Mouse (Mus musculus) forebrain, embryonic 12.5 days (tissue): Measurements from ENCODE around the gene Tac2. TPM values are rescaled to one million over a fixed set of nuclear protein-coding genes. Genes with fewer than 3 reads are reported as not detected.

ENCODE experiments used
- ATAC-seq: fragments of 200-750 bp; cut with Nextera tagmentation; 2 replicates; pipeline ENCODE4 v1.8.0; 2017; ENCODE audit warnings: moderate TSS enrichment; ENCODE audit not compliant: low FRiP score
- H3K27ac ChIP-seq: fragments of 300-500 bp; sonication (generic); 2 replicates; pipeline ENCODE4 v1.5.1; 2016; ENCODE audit warnings: mild to moderate bottlenecking
- H3K27me3 ChIP-seq: fragments of 300-500 bp; sonication (generic); 2 replicates; pipeline ENCODE4 v1.6.1; 2016; ENCODE audit warnings: mild to moderate bottlenecking
- H3K36me3 ChIP-seq: fragments of 300-500 bp; sonication (generic); replicated peaks from 2 replicates; pipeline ENCODE4 v1.6.1; 2016; ENCODE audit warnings: mild to moderate bottlenecking
- H3K4me1 ChIP-seq: fragments of 300-500 bp; sonication (generic); 2 replicates; pipeline ENCODE4 v1.6.1; 2016
- H3K4me2 ChIP-seq: fragments of 300-500 bp; sonication (generic); 2 replicates; pipeline ENCODE4 v1.6.1; 2016; ENCODE audit warnings: mild to moderate bottlenecking, moderate library complexity
- H3K4me3 ChIP-seq: fragments of 300-500 bp; sonication (generic); replicated peaks from 2 replicates; pipeline ENCODE4 v1.5.1; 2016; ENCODE audit warnings: mild to moderate bottlenecking
- H3K9ac ChIP-seq: fragments of 300-500 bp; sonication (generic); 2 replicates; pipeline ENCODE4 v1.6.1; 2016; ENCODE audit warnings: mild to moderate bottlenecking
- H3K9me3 ChIP-seq: fragments of 300-500 bp; sonication (generic); 2 replicates; pipeline ENCODE4 v1.6.1; 2016
- WGBS: fragments of 180-500 bp; shearing (Covaris S2); methylation state at CpG from one replicate; pipeline ENCODE4 v1.1.7; 2016; 5-methylcytosine and 5-hydroxymethylcytosine counted together
- polyA plus RNA-seq: library from polyadenylated mRNA; unstranded; fragments of >200 nt; fragmentation: Nextera tagmentation; extraction: Ambion mirVana; gene quantifications from 2 replicates; pipeline ENCODE4 v1.2.1, GENCODE M21; 2016

Tac2 gene
- not detected in 2 replicates for polyA plus RNA-seq

DNA sequence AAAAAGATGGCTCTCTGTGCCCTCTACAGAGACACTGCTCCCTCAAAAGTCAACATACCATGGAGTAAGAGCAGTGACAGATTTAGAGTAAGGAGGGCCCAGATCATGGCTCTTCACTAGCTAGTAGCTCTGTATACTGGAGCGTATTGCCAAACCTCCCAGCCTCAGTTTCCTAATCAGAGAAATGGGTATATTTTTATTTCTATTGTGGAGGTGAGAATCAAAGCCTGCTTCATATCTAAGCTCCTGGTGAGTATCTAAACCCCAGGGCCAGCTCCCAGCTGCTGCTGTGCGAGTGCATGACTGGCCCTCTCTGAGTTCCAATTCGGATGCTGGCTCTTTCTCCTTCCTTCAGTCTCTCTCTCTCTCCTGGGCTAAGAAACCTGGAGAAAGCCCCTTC lies at the start of gene Tac2:
Gene Tac2, plus strand, starts transcription at position 301 of the 400 bp plus-strand sequence.
- H3K27me3 ChIP-seq = peaks cover 85% of the 10 kb centered on the region
- no peak for ATAC-seq
- WGBS = 86% methylated on average over 3 of the region's 3 CpGs

DNA sequence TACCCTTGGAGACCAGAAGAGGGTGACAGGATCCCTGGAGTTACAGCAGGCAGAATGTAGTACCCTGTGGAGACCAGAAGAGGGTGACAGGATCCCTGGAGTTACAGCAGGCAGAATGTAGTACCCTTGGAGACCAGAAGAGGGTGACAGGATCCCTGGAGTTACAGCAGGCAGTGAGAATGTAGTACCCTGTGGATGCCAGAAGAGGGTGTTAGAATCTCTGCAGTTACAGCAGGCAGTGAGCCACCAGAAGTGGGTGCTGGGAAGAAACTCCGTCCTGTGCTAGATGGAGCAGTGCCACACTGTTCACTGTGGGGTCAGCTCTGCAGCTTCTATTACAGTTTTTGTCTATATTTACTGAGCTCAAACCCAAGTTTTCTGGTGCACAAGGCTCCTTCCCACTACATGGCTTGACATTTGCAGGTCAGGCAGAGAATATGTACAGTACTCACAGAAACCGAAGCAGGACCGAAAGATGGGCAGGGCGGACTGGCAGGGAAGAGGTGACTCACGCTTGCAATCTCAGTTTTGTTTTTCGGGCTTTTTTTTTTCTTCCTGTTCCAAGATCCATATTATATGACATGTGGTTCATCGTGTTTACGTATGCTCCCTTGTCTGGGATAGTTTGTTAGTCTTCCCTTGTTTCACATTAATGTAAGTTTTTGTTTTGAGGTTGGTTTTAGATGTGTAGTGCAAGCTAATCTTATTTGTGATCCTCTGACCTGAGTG lies 49.3 kb upstream of the Tac2 start:
- peaks cover 11% of the 10 kb centered on the region for H3K4me1 ChIP-seq
- peak overlapping the region; percentile 31; the same call in 1 of the 2 replicates for H3K27ac ChIP-seq
- H3K4me2 ChIP-seq = no peak overlapping the region
- H3K27me3 ChIP-seq = peaks cover under 1% of the 10 kb centered on the region; the same call in 1 of the 2 replicates
- no peaks in the 10 kb centered on the region for H3K36me3 ChIP-seq
- H3K9me3 ChIP-seq = no peaks in the 10 kb centered on the region
- no peak for ATAC-seq
- 87% methylated on average over 8 of the region's 8 CpGs for WGBS
- H3K9ac ChIP-seq = no peak overlapping the region
- H3K4me3 ChIP-seq = no peak overlapping the region

More for the DNA sequence above, at the start of gene Tac2:
- no peak within 1 kb of the TSS for H3K4me3 ChIP-seq
- H3K9me3 ChIP-seq = no peaks in the 10 kb centered on the region
- H3K36me3 ChIP-seq = no peaks in the 10 kb centered on the region
- no peak within 1 kb of the TSS for H3K27ac ChIP-seq
- peaks cover 31% of the 10 kb centered on the region for H3K4me1 ChIP-seq
- no peak within 1 kb of the TSS for H3K4me2 ChIP-seq
- H3K9ac ChIP-seq = no peak within 1 kb of the TSS

- 55% methylated on average over 5 of the region's 5 CpGs for WGBS
- H3K9ac ChIP-seq = no peak overlapping the region
These were observed 48.3 kb upstream of the Tac2 start for GRCm38 (mm10) chr10:127675859-127676398.

GRCm38 (mm10) chr10:127676691-127677548 lies 47.4 kb upstream of the Tac2 start:
- Histone ChIP-seq H3K36me3 (no peaks in the 10 kb centered on the region), H3K27ac (peak overlapping the region; percentile 73), H3K27me3 (no peaks in the 10 kb centered on the region), H3K4me3 (peak overlapping the region; percentile 76), H3K4me2 (peak overlapping the region; percentile 91), H3K9me3 (no peaks in the 10 kb centered on the region), H3K4me1 (peaks cover 11% of the 10 kb centered on the region), H3K9ac (peak overlapping the region; percentile 81)
- WGBS = under 1% methylated on average over 71 of the region's 71 CpGs
- peak; percentile 96 for ATAC-seq

More at GRCm38 (mm10) chr10:127675859-127676398, 48.3 kb upstream of the Tac2 start:
- Histone ChIP-seq H3K4me2 (peak overlapping the region; percentile 91), H3K4me1 (peaks cover 11% of the 10 kb centered on the region), H3K27me3 (no peaks in the 10 kb centered on the region), H3K9me3 (no peaks in the 10 kb centered on the region), H3K4me3 (peak overlapping the region; percentile 76), H3K36me3 (no peaks in the 10 kb centered on the region), H3K27ac (no peak overlapping the region)
- no peak for ATAC-seq

DNA sequence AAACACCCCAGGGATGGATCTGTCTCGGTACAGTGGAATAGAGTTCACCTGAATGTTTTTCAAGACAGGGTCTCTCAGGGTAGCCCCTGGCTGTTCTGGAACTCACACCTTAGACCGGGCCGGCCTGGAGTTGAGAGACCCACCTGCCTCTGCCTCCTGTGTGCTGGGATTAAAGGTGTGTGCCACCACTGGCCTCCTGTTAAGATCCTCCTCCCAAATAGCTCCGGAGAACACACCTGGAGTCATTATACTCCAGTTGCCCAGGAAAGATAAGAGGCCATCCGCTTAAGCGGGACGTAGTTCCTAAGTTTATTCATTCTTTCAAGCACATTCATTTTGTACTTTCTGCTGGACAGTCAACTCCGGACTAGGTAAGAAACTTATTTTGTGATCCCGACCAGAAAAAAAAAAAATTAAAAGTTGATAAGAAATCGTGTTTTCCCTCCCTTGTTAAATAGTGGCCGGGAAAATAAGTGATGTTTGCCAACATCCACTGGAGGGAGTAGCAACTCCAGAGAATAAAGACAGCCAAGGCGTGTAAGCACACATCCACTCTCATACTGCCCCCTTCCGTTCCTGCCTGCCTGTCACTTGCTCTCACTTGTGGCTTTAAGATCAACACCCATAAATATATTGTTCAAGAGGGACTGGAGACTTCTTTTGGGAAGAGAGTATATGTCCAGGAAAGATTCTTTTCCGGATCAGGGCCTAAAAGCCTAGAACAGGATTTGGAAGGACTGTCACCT lies 46.5 kb upstream of the Tac2 start:
- no peak for ATAC-seq
- H3K9ac ChIP-seq = peak overlapping the region; percentile 81

DNA sequence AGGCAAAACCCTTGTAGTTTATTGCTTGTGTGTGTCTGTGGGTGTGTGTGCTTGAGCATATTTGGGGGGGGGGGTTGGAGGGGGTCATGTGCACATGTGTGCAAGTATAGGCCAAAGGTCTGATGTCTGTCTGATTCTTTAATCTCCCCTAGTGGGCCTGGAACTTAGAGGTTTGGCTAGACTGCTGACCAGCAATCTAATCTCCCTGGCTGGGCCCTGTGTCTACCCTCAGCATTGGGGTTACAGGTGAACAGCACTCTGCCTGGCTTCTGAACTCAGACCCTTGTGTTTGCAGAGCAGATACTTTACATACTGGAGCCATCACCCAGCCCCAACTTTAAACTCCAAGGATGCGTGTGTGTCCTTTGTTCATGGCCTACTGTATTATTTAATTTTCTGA lies 45.1 kb upstream of the Tac2 start:
- WGBS = 80% methylated on average over 1 of the region's 1 CpGs

More for the DNA sequence above, 46.5 kb upstream of the Tac2 start:
- no peaks in the 10 kb centered on the region for H3K27me3 ChIP-seq
- peak overlapping the region; percentile 91 for H3K4me2 ChIP-seq
- H3K4me3 ChIP-seq = peak overlapping the region; percentile 76
- peaks cover 11% of the 10 kb centered on the region for H3K4me1 ChIP-seq
- no peaks in the 10 kb centered on the region for H3K36me3 ChIP-seq
- H3K27ac ChIP-seq = 0 out of 2 replicates have a peak overlapping the region, but pooled peaks have one; percentile 73
- WGBS = 12% methylated on average over 14 of the region's 14 CpGs
- H3K9me3 ChIP-seq = no peaks in the 10 kb centered on the region

DNA sequence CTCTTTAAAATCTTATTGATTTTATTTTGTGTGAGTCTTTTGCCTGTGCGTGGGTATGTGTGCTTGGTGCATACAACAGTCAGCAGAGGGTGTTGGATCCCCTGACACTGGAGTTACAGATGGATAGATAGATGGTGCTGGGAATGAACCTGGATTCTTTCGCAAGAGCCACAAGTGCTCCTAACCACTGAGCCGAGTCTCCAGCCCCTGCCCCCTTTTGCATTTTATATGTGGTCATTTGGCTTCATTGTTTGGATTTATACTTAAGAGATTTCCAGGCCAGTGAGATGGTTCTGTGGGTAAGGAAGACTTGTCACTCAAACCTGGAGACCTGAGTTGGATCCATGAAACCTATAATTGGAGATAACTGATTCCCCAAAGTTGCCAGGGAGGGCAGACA lies 44.4 kb upstream of the Tac2 start:
- no peak for ATAC-seq
- H3K36me3 ChIP-seq = no peaks in the 10 kb centered on the region
- WGBS = 92% methylated on average over 3 of the region's 3 CpGs
- H3K4me2 ChIP-seq = no peak overlapping the region
- H3K4me3 ChIP-seq = no peak overlapping the region
- no peaks in the 10 kb centered on the region for H3K27me3 ChIP-seq
- H3K27ac ChIP-seq = no peak overlapping the region
- H3K9ac ChIP-seq = no peak overlapping the region
- H3K9me3 ChIP-seq = no peaks in the 10 kb centered on the region
- peaks cover 11% of the 10 kb centered on the region for H3K4me1 ChIP-seq

More for the DNA sequence above, 45.1 kb upstream of the Tac2 start:
- Histone ChIP-seq H3K4me2 (no peak overlapping the region), H3K27me3 (no peaks in the 10 kb centered on the region), H3K27ac (no peak overlapping the region), H3K4me1 (peaks cover 11% of the 10 kb centered on the region), H3K9ac (no peak overlapping the region), H3K36me3 (no peaks in the 10 kb centered on the region), H3K4me3 (no peak overlapping the region), H3K9me3 (no peaks in the 10 kb centered on the region)
- ATAC-seq = no peak

DNA sequence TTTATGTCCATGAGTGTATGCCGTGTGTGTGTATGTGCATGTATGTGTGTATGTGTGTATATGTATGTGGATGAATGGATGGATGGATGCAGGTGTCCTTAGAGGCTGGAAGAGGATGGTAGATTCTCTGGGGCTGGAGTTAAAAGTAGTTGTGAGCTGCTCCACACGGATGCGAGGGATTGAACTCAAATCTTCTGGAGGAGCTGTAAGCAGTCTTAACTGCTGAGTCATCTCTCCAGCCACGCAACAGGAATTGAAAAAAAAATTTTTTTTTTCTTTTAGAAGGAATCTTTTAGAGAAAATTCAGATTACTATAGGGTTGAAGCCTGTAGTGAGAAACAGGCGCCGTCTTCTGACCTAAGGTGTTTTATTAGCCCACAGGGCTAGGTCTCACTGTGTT lies 41.4 kb upstream of the Tac2 start:
- Histone ChIP-seq H3K9me3 (no peaks in the 10 kb centered on the region), H3K4me3 (no peak overlapping the region), H3K4me2 (no peak overlapping the region), H3K27me3 (no peaks in the 10 kb centered on the region), H3K27ac (no peak overlapping the region), H3K4me1 (peaks cover 7% of the 10 kb centered on the region), H3K9ac (no peak overlapping the region), H3K36me3 (no peaks in the 10 kb centered on the region)
- no peak for ATAC-seq
- 96% methylated on average over 6 of the region's 6 CpGs for WGBS

DNA sequence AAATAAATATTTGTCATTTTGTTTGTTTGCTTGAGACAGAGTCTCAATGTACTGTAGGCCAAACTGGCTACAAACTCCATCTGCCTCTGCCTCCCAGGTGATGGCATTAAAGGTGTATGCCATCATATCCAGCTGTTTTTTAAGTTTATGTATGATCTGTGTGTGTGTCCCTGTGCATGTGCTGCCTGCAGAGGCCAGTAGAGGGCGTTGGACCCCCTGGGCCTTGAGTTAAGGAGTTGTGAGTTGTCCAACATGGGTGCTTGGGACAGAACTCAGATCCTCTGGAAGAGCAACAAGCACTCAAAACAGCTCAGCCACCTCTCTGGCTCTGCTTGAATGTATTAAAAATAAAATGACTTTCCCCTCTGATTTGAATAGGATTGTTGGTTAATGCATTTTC lies 33.2 kb upstream of the Tac2 start:
- ATAC-seq = no peak

DNA sequence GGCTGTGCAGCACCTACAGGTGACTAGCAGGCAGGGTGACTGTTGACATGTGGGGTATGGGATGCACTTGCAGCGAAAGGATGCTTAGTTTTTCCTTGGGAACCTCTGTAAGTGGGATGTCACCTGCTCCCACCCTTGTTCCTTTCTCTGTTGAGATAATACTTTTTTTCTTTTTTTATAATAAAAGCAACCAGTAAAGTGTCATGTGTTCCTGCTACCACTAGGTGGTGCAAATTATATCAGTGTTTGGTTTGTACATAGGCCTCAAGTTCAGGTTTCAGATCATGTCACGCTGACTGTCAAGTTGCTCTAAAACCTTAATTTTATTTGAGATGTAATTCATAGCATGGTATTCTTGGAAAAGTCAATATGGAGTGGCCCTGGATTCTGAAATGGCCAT lies 29.6 kb upstream of the Tac2 start:
- Histone ChIP-seq H3K4me3 (no peak overlapping the region), H3K27me3 (no peaks in the 10 kb centered on the region), H3K9ac (no peak overlapping the region), H3K4me1 (no peaks in the 10 kb centered on the region), H3K9me3 (no peaks in the 10 kb centered on the region), H3K27ac (no peak overlapping the region), H3K36me3 (peaks cover 66% of the 10 kb centered on the region), H3K4me2 (no peak overlapping the region)
- ATAC-seq = 0 out of 2 replicates have a peak, but pooled peaks have one; percentile 27
- 64% methylated on average over 2 of the region's 2 CpGs for WGBS

More for the DNA sequence above, 33.2 kb upstream of the Tac2 start:
- Histone ChIP-seq H3K36me3 (peaks cover 46% of the 10 kb centered on the region), H3K27me3 (no peaks in the 10 kb centered on the region), H3K9me3 (no peaks in the 10 kb centered on the region), H3K4me3 (no peak overlapping the region), H3K27ac (no peak overlapping the region), H3K4me2 (no peak overlapping the region), H3K9ac (no peak overlapping the region), H3K4me1 (no peaks in the 10 kb centered on the region)
- 45% methylated on average over 1 of the region's 1 CpGs for WGBS

GRCm38 (mm10) chr10:127695775-127696174 lies 28.5 kb upstream of the Tac2 start:
- H3K4me1 ChIP-seq = no peaks in the 10 kb centered on the region
- no peak overlapping the region for H3K27ac ChIP-seq
- H3K4me2 ChIP-seq = no peak overlapping the region
- no peak for ATAC-seq
- peaks cover 63% of the 10 kb centered on the region for H3K36me3 ChIP-seq
- H3K4me3 ChIP-seq = no peak overlapping the region
- H3K9me3 ChIP-seq = no peaks in the 10 kb centered on the region
- H3K9ac ChIP-seq = no peak overlapping the region
- H3K27me3 ChIP-seq = no peaks in the 10 kb centered on the region
- 92% methylated on average over 7 of the region's 7 CpGs for WGBS
